8 mouse cellular contexts compared by ENCODE assay signal in genomic region chr11:3514529-3515054, GRCm38 (mm10). TPM values are rescaled to one million over a fixed set of nuclear protein-coding genes. Genes with fewer than 3 reads are reported as not detected.
A peak's percentile ranks its signal among the peaks of the same experiment; 100 is the strongest.
DNase-seq lines count a peak whose midpoint lies in the region; ATAC-seq and TF ChIP-seq lines count a peak whose summit lies in the region.

Selenom (plus strand) TSS chr11:3514684.

- H3K36me3 ChIP-seq in hindbrain, postnatal 0 days (ENCODE audit: insufficient read depth, low read length), result no peaks in the 10 kb centered on the region

- H3K4me2 ChIP-seq in hindbrain, postnatal 0 days (ENCODE audit: low read depth, low read length), result peak within 1 kb of the TSS; percentile 60

- peak within 1 kb of the TSS; percentile 61 for H3K9ac ChIP-seq in hindbrain, postnatal 0 days (replicated peaks; ENCODE audit: low read length)

- DNase-seq in WW6 (ENCODE audit: low read depth, low spot score), result peak; percentile 87
- DNase-seq in cerebellum, postnatal 4 days (ENCODE audit: low spot score in 2 of 2), result peak; percentile 76 to 87
- peak; percentile 95 for DNase-seq in gastrocnemius, adult 2 months
- peak; percentile 92 for DNase-seq in hindbrain, postnatal 0 days (ENCODE audit: low spot score)
- DNase-seq in left cerebral cortex, adult 2 months (ENCODE audit: extremely low spot score in 1 of 2, low spot score in 2 of 2), result peak; percentile 90 to 92
- peak; percentile 91 to 94 for DNase-seq in right cerebral cortex, adult 2 months (ENCODE audit: low spot score in 2 of 2)
- peak; percentile 91 for DNase-seq in urinary bladder, postnatal 14 days (ENCODE audit: low spot score)

- peak within 1 kb of the TSS; percentile 87 for H3K27ac ChIP-seq in gastrocnemius, adult 2 months
- H3K27ac ChIP-seq in hindbrain, postnatal 0 days, result peak within 1 kb of the TSS; percentile 84
- H3K27ac ChIP-seq in left cerebral cortex, adult 2 months, result peak within 1 kb of the TSS; percentile 86

- intact Hi-C loops in gastrocnemius, adult 2 months (cut with DNase I), result loop anchor here (1.0 to 10.0 kb wide), 3 partner anchors 42 to 167 kb away; no protein-coding TSS in a partner anchor
- intact Hi-C loops in left cerebral cortex, adult 2 months (cut with DNase I), result loop anchor here (1.0 to 2.0 kb wide), 2 partner anchors 42 to 128 kb away; no protein-coding TSS in a partner anchor

- H3K27me3 ChIP-seq in hindbrain, postnatal 0 days (ENCODE audit: insufficient read depth, low read length), result no peaks in the 10 kb centered on the region

- TF ChIP-seq CTCF in gastrocnemius, adult 2 months (IDR thresholded peaks at IDR 0.05), result peak; percentile 99; the same call in 1 of the 2 replicates
- peak; percentile 98 for TF ChIP-seq CTCF in hindbrain, postnatal 0 days (IDR thresholded peaks at IDR 0.05; ENCODE audit: low read depth)
- peak; percentile 90 for TF ChIP-seq CTCF in left cerebral cortex, adult 2 months (IDR thresholded peaks at IDR 0.05)

- no peaks in the 10 kb centered on the region for H3K9me3 ChIP-seq in hindbrain, postnatal 0 days (ENCODE audit: low read length)

- ATAC-seq in hindbrain, postnatal 0 days, result peak; percentile 87
- ATAC-seq in megakaryocyte, adult 5-6 weeks (ENCODE audit: poor library complexity, severe bottlenecking), result peak; percentile 81

- peak within 1 kb of the TSS; percentile 86 for H3K4me3 ChIP-seq in gastrocnemius, adult 2 months
- peak within 1 kb of the TSS; percentile 48 for H3K4me3 ChIP-seq in hindbrain, postnatal 0 days (ENCODE audit: low read length)
- H3K4me3 ChIP-seq in left cerebral cortex, adult 2 months, result peak within 1 kb of the TSS; percentile 58

- peaks cover 15% of the 10 kb centered on the region; the same call in 1 of the 2 replicates for H3K4me1 ChIP-seq in hindbrain, postnatal 0 days (ENCODE audit: insufficient read depth, low read length)

- under 1% methylated on average over 26 of the region's 26 CpGs for WGBS in hindbrain, postnatal 0 days

RNA-seq across cellular contexts. Expression of gene Selenom, which starts in this region (rescaled TPM):
- 10 to 100 TPM; 11.6 to 17.5 TPM for total RNA-seq in gastrocnemius, adult 2 months (2021)
- total RNA-seq in hindbrain, postnatal 0 days (2014; rRNA removed), result 321 and 384 TPM in 2 replicates
- polyA plus RNA-seq in hindbrain, postnatal 0 days (2015; fragmentation: Nextera tagmentation; extraction: Ambion mirVana), result 359 and 389 TPM in 2 replicates
- 100 to 1,000 TPM; 135 to 138 TPM for total RNA-seq in left cerebral cortex, adult 2 months (2021)
- 9.8 and 11.8 TPM in 2 replicates for total RNA-seq in megakaryocyte, adult 5-6 weeks (2015)
- total RNA-seq in megakaryocyte, adult 5-6 weeks (2017), result 2.4 and 7.6 TPM in 2 replicates

Comparison
In these comparisons a context has a peak if more than half of its experiments do, and no peak if none do; other contexts are left out.
1. Peak in every context shown above with its lines: DNase-seq, ATAC-seq, H3K4me3 ChIP-seq and H3K27ac ChIP-seq.
2. RNA of gene Selenom (total RNA-seq): 321 to 384 TPM in hindbrain, postnatal 0 days and 135 to 138 TPM in left cerebral cortex, adult 2 months; 11.6 to 17.5 TPM in gastrocnemius, adult 2 months and 2.4 to 11.8 TPM in megakaryocyte, adult 5-6 weeks; every median in the first group is over 4 times any median in the second.